Mouse (Mus musculus) ES-E14 (cell line): ENCODE data around the gene Gripap1. TPM values are rescaled to one million over a fixed set of nuclear protein-coding genes. Genes with fewer than 3 reads are reported as not detected.

Experiments
- DNase-seq: peaks from one replicate; pipeline ENCODE4 v3.0.0-alpha.2; 2013; ENCODE audit warnings: low read depth, low spot score
- H3K27ac ChIP-seq: 2 replicates; pipeline ENCODE4 v1.5.1; 2012; ENCODE audit warnings: low read depth, mild to moderate bottlenecking, low read length, moderate library complexity, mixed read lengths; ENCODE audit not compliant: poor library complexity, insufficient read depth, severe bottlenecking
- H3K36me3 ChIP-seq: 2 replicates; pipeline ENCODE4 v1.6.1; 2012; ENCODE audit warnings: mild to moderate bottlenecking, low read length, moderate library complexity, mixed read lengths; ENCODE audit not compliant: control insufficient read depth, poor library complexity, insufficient read depth, severe bottlenecking
- H3K4me1 ChIP-seq, 2 experiments: fragments of 150-350 bp in 1 of 2; sonication (generic) in 1 of 2; 2 replicates each; pipeline ENCODE4 v1.6.1; 2012; ENCODE audit warnings: low read length in 2 of 2, mild to moderate bottlenecking in 1 of 2, mixed read lengths in 1 of 2; ENCODE audit not compliant: control insufficient read depth in 2 of 2, insufficient read depth in 2 of 2, poor library complexity in 1 of 2
- H3K4me3 ChIP-seq, 2 experiments: fragments of 150-350 bp in 1 of 2; sonication (generic) in 1 of 2; 2 replicates each; pipeline ENCODE4 v1.5.1; 2012; ENCODE audit warnings: low read length in 2 of 2, low read depth in 1 of 2, mild to moderate bottlenecking in 1 of 2, mixed read lengths in 1 of 2; ENCODE audit not compliant: insufficient read depth in 1 of 2, poor library complexity in 1 of 2, severe bottlenecking in 1 of 2
- H3K9ac ChIP-seq: 2 replicates; pipeline ENCODE4 v1.6.1; 2012; ENCODE audit warnings: low read depth, mild to moderate bottlenecking, low read length, mixed read lengths; ENCODE audit not compliant: poor library complexity, insufficient read depth, severe bottlenecking
- H3K9me3 ChIP-seq: fragments of 150-350 bp; sonication (generic); 2 replicates; pipeline ENCODE4 v1.6.1; 2012; ENCODE audit warnings: low read depth, mild to moderate bottlenecking, low read length; ENCODE audit not compliant: control insufficient read depth, insufficient read depth
- CHD2 ChIP-seq: IDR thresholded peaks from 2 replicates; pipeline ENCODE4 v1.6.1; 2014; ENCODE audit warnings: mild to moderate bottlenecking, low read depth, low read length, inconsistent platforms
- HCFC1 ChIP-seq: IDR thresholded peaks from 2 replicates; pipeline ENCODE4 v1.6.1; 2012; ENCODE audit warnings: low read length, inconsistent platforms, borderline replicate concordance; ENCODE audit not compliant: insufficient read depth
- MAFK ChIP-seq: IDR thresholded peaks from 2 replicates; pipeline ENCODE4 v1.6.1; 2014; ENCODE audit warnings: mild to moderate bottlenecking, low read depth, low read length, inconsistent platforms; ENCODE audit not compliant: insufficient read depth
- ZC3H11A ChIP-seq: IDR thresholded peaks from 2 replicates; pipeline ENCODE4 v1.6.1; 2012; ENCODE audit warnings: low read depth, mild to moderate bottlenecking, inconsistent platforms, low read length, borderline replicate concordance
- ZNF384 ChIP-seq: IDR thresholded peaks from 2 replicates; pipeline ENCODE4 v1.6.1; 2012; ENCODE audit warnings: low read depth, low read length, inconsistent platforms
- in situ Hi-C, 2 experiments: fragments of 600-800 bp; cut with MboI; formaldehyde crosslinking; loops; one replicate each; pipeline ENCODE4 v1.15.1; 2025; ENCODE audit warnings: low sequenced_read_pairs in 2 of 2, inconsistent platforms in 1 of 2; ENCODE audit not compliant: unreplicated experiment in 2 of 2
- total RNA-seq: library from RNA; depleted of rRNA; stranded (reverse); fragments of 300-350 nt; gene quantifications from 2 replicates; pipeline ENCODE4 v1.2.3, GENCODE M21; 2012

The Gripap1 gene
- total RNA-seq, 1 experiment: 14.9 TPM

DNA sequence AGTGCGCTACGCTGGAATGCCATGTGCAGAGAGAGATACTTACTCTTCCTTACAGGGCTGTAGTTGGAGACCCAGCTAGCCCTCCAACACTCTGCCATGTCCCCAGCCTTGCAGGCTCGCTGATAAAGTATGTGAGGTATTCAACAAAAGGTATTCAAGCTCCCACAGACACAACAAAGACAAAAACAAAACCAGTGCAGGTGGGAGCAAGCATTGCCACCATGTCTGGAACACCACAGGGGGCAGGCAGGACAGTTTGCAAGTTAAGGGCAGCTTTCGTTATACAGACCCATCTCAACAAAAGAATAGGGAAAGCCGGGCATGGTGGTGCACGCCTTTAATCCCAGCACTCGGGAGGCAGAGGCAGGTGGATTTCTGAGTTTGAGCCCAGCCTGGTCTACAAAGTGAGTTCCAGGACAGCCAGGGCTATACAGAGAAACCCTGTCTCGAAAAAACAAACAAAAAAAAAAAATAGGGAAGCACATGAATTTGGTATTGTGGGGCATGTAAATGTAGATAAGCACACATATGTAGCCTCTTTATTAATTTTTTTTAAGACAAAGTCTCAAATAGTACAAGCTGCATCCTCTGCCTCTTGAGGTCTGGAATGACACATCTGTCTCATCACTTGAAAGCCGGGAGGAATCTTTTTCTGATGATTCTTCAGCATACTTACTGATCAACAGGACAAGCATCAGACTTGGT is 13.9 kb upstream of the Gripap1 start:
- Histone ChIP-seq H3K27ac (peak overlapping the region; percentile 32), H3K36me3 (peaks cover 38% of the 10 kb centered on the region), H3K4me1 (peaks cover 0 to 21% of the 10 kb centered on the region in 2 experiments; a peak in 1 of 4 replicates), H3K9ac (no peak overlapping the region), H3K4me3 (no peak overlapping the region), H3K9me3 (no peaks in the 10 kb centered on the region)
- TF ChIP-seq ZC3H11A: no peak
- TF ChIP-seq HCFC1: no peak
- TF ChIP-seq CHD2: no peak
- no peak for TF ChIP-seq ZNF384
- no peak for TF ChIP-seq MAFK
- in situ Hi-C loops: no loop called here
- no peak for DNase-seq

DNA sequence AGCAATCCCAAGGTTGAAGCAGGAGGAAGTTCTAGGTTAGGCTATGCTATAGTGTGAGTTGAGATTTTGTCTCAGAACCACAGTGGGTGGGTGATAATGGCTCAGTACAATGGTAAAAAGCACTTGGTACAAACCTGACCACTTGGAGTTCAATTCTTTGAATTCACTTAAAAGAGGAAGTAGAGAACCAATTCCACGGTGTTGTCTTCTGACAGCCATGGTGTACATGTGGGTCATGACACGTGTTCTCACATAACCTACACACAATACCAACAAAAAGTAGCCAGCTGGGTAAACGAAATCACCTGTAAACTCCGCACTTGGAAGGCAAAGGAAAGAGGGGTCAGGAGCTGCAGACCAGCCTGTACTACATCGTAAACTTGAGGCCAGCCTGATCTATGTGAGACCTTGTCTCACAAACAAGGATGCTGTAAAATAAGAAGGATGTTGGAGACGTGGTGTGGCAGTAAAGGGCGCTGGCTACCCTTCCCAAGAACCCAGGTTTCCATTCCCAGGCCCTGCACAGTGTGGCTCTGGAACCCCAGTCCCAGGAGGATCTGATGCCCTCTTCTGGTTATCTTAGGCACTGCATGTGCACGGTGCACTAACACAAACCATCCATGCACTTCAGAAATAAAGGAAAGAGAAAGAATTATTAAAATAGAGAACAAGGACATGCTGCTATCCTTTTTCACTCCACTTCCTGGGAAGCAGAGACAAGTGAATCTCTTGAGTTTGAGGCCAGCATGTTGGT is 13.1 kb upstream of the Gripap1 start:
- TF ChIP-seq HCFC1 (no peak), CHD2 (no peak)
- in situ Hi-C loops: no loop called here
- Histone ChIP-seq H3K4me3 (no peak overlapping the region), H3K36me3 (peaks cover 30% of the 10 kb centered on the region), H3K9ac (no peak overlapping the region), H3K9me3 (no peaks in the 10 kb centered on the region), H3K27ac (no peak overlapping the region), H3K4me1 (peaks cover 0 to 21% of the 10 kb centered on the region in 2 experiments; a peak in 1 of 4 replicates)
- no peak for DNase-seq

GRCm38 (mm10) chrX:7778450-7779244 is 10.9 kb upstream of the Gripap1 start:
- Histone ChIP-seq H3K36me3 (peaks cover 13% of the 10 kb centered on the region), H3K9ac (no peak overlapping the region), H3K4me1 (peaks cover 0 to 11% of the 10 kb centered on the region in 2 experiments; a peak in 1 of 4 replicates), H3K27ac (no peak overlapping the region), H3K9me3 (no peaks in the 10 kb centered on the region), H3K4me3 (no peak overlapping the region)
- TF ChIP-seq MAFK (no peak), ZNF384 (no peak), ZC3H11A (no peak), HCFC1 (no peak), CHD2 (no peak)
- in situ Hi-C loops: no loop called here
- no peak for DNase-seq

DNA sequence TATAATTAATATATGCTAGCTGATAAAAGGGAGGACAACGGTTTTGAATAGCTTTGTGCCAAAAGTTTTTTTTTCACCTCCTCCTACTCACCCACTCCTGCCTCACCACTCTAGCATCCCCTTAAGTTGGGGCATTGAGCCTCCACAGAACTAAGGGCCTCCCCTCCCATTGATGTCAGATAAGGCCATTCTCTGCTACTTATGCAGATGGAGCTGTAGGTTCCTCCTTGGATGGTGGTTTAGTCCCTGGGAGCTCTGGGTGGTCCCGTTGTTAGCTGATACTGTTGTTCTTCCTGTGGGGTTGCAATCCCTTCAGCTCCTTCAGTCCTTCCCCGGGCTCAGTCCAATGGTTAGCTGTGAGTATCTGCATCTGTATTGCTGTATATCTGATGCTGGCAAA is 10.3 kb upstream of the Gripap1 start:
- H3K36me3 ChIP-seq: peaks cover 8% of the 10 kb centered on the region
- H3K4me1 ChIP-seq: peaks cover 0 to 7% of the 10 kb centered on the region in 2 experiments; a peak in 1 of 4 replicates
- no peak for DNase-seq
- H3K4me3 ChIP-seq: no peak overlapping the region
- TF ChIP-seq ZNF384 (no peak), CHD2 (no peak), HCFC1 (no peak), ZC3H11A (no peak), MAFK (no peak)
- H3K27ac ChIP-seq: no peak overlapping the region
- H3K9me3 ChIP-seq: no peaks in the 10 kb centered on the region
- in situ Hi-C loops: no loop called here
- no peak overlapping the region for H3K9ac ChIP-seq
